Mouse (Mus musculus): ENCODE measurements at regions not wholly inside any gene's neighbourhood (a gene's known extent, or its start where the extent isn't known, plus 50 kb on each side); places are given as distances from the start of the nearest gene placed in this dataset.

GRCm38 (mm10) chr14:102491205-102491604 is 491.2 kb downstream of the Kctd12 start:
- Histone ChIP-seq H3K4me3 (ENCODE audit: extremely low read depth, insufficient read depth, insufficient read length) (no peak overlapping the region), H3K27ac (ENCODE audit: insufficient read depth, low read length) (no peak overlapping the region), H3K36me3 (ENCODE audit: control insufficient read depth, insufficient read depth, low read length) (no peaks in the 10 kb centered on the region), H3K27me3 (ENCODE audit: control insufficient read depth, insufficient read depth, low read length) (no peaks in the 10 kb centered on the region), H3K4me1 (ENCODE audit: control insufficient read depth, insufficient read depth, insufficient read length) (no peaks in the 10 kb centered on the region)
- no peak for DNase-seq (ENCODE audit: low read depth in 1 of 2, low spot score in 2 of 2)
- 36% methylated on average over 1 of the region's 1 CpGs for whole genome bisulfite sequencing
- TF ChIP-seq CTCF (IDR thresholded peaks at IDR 0.05; ENCODE audit: extremely low read depth, insufficient read depth, insufficient read length, insufficient replicate concordance) (no peak), POLR2A (IDR thresholded peaks at IDR 0.05; ENCODE audit: low read depth, low read length) (no peak)

- Histone ChIP-seq H3K36me3 (ENCODE audit: control insufficient read depth, insufficient read depth, low read length) (no peaks in the 10 kb centered on the region), H3K27ac (ENCODE audit: insufficient read depth, low read length) (no peak overlapping the region), H3K4me1 (ENCODE audit: control insufficient read depth, insufficient read depth, insufficient read length) (no peaks in the 10 kb centered on the region), H3K4me3 (ENCODE audit: extremely low read depth, insufficient read depth, insufficient read length) (no peak overlapping the region), H3K27me3 (ENCODE audit: control insufficient read depth, insufficient read depth, low read length) (no peaks in the 10 kb centered on the region)
- DNase-seq (ENCODE audit: low read depth in 1 of 2, low spot score in 2 of 2), result no peak
- no peak for TF ChIP-seq POLR2A (IDR thresholded peaks at IDR 0.05; ENCODE audit: low read depth, low read length)
- TF ChIP-seq CTCF (IDR thresholded peaks at IDR 0.05; ENCODE audit: extremely low read depth, insufficient read depth, insufficient read length, insufficient replicate concordance), result no peak
- WGBS, result 15% methylated on average over 2 of the region's 2 CpGs
Measured at GRCm38 (mm10) chr14:102477162-102477561, 505.3 kb downstream of the Kctd12 start.

GRCm38 (mm10) chr14:102469326-102469725 is 513.1 kb downstream of the Kctd12 start:
- TF ChIP-seq CTCF (IDR thresholded peaks at IDR 0.05; ENCODE audit: extremely low read depth, insufficient read depth, insufficient read length, insufficient replicate concordance) (no peak), POLR2A (IDR thresholded peaks at IDR 0.05; ENCODE audit: low read depth, low read length) (no peak)
- H3K27ac ChIP-seq (ENCODE audit: insufficient read depth, low read length), result no peak overlapping the region
- no peak overlapping the region for H3K4me3 ChIP-seq (ENCODE audit: extremely low read depth, insufficient read depth, insufficient read length)
- H3K4me1 ChIP-seq (ENCODE audit: control insufficient read depth, insufficient read depth, insufficient read length), result no peaks in the 10 kb centered on the region
- no peak for DNase-seq (ENCODE audit: low read depth in 1 of 2, low spot score in 2 of 2)
- 88% methylated on average over 4 of the region's 4 CpGs for WGBS
- H3K36me3 ChIP-seq (ENCODE audit: control insufficient read depth, insufficient read depth, low read length), result no peaks in the 10 kb centered on the region
- no peaks in the 10 kb centered on the region for H3K27me3 ChIP-seq (ENCODE audit: control insufficient read depth, insufficient read depth, low read length)

- Histone ChIP-seq H3K27me3 (ENCODE audit: control insufficient read depth, insufficient read depth, low read length) (no peaks in the 10 kb centered on the region), H3K4me3 (ENCODE audit: extremely low read depth, insufficient read depth, insufficient read length) (no peak overlapping the region), H3K4me1 (ENCODE audit: control insufficient read depth, insufficient read depth, insufficient read length) (no peaks in the 10 kb centered on the region), H3K36me3 (ENCODE audit: control insufficient read depth, insufficient read depth, low read length) (no peaks in the 10 kb centered on the region), H3K27ac (ENCODE audit: insufficient read depth, low read length) (no peak overlapping the region)
- DNase-seq (ENCODE audit: low read depth in 1 of 2, low spot score in 2 of 2), result no peak
- WGBS, result 89% methylated on average over 1 of the region's 1 CpGs
- TF ChIP-seq POLR2A (IDR thresholded peaks at IDR 0.05; ENCODE audit: low read depth, low read length), result no peak
- TF ChIP-seq CTCF (IDR thresholded peaks at IDR 0.05; ENCODE audit: extremely low read depth, insufficient read depth, insufficient read length, insufficient replicate concordance), result no peak
Measured at GRCm38 (mm10) chr14:102461001-102461400, 521.4 kb downstream of the Kctd12 start.

GRCm38 (mm10) chr14:102439738-102440137 is 542.7 kb downstream of the Kctd12 start:
- DNase-seq (ENCODE audit: low read depth in 1 of 2, low spot score in 2 of 2), result no peak
- no peaks in the 10 kb centered on the region for H3K4me1 ChIP-seq (ENCODE audit: control insufficient read depth, insufficient read depth, insufficient read length)
- 88% methylated on average over 2 of the region's 2 CpGs for WGBS
- no peaks in the 10 kb centered on the region for H3K36me3 ChIP-seq (ENCODE audit: control insufficient read depth, insufficient read depth, low read length)
- no peaks in the 10 kb centered on the region for H3K27me3 ChIP-seq (ENCODE audit: control insufficient read depth, insufficient read depth, low read length)
- no peak overlapping the region for H3K4me3 ChIP-seq (ENCODE audit: extremely low read depth, insufficient read depth, insufficient read length)
- H3K27ac ChIP-seq (ENCODE audit: insufficient read depth, low read length), result no peak overlapping the region
- TF ChIP-seq POLR2A (IDR thresholded peaks at IDR 0.05; ENCODE audit: low read depth, low read length), result no peak
- TF ChIP-seq CTCF (IDR thresholded peaks at IDR 0.05; ENCODE audit: extremely low read depth, insufficient read depth, insufficient read length, insufficient replicate concordance), result no peak

- H3K36me3 ChIP-seq (ENCODE audit: control insufficient read depth, insufficient read depth, low read length), result no peaks in the 10 kb centered on the region
- H3K4me1 ChIP-seq (ENCODE audit: control insufficient read depth, insufficient read depth, insufficient read length), result no peaks in the 10 kb centered on the region
- WGBS, result 35% methylated on average over 4 of the region's 4 CpGs
- H3K27ac ChIP-seq (ENCODE audit: insufficient read depth, low read length), result no peak overlapping the region
- no peaks in the 10 kb centered on the region for H3K27me3 ChIP-seq (ENCODE audit: control insufficient read depth, insufficient read depth, low read length)
- TF ChIP-seq CTCF (IDR thresholded peaks at IDR 0.05; ENCODE audit: extremely low read depth, insufficient read depth, insufficient read length, insufficient replicate concordance) (no peak), POLR2A (IDR thresholded peaks at IDR 0.05; ENCODE audit: low read depth, low read length) (no peak)
- no peak overlapping the region for H3K4me3 ChIP-seq (ENCODE audit: extremely low read depth, insufficient read depth, insufficient read length)
- DNase-seq (ENCODE audit: low read depth in 1 of 2, low spot score in 2 of 2), result no peak
Measured at GRCm38 (mm10) chr14:102403397-102404115, 578.9 kb downstream of the Kctd12 start.

- DNase-seq (ENCODE audit: low read depth in 1 of 2, low spot score in 2 of 2), result no peak
- Histone ChIP-seq H3K27me3 (ENCODE audit: control insufficient read depth, insufficient read depth, low read length) (no peaks in the 10 kb centered on the region), H3K4me3 (ENCODE audit: extremely low read depth, insufficient read depth, insufficient read length) (no peak overlapping the region), H3K36me3 (ENCODE audit: control insufficient read depth, insufficient read depth, low read length) (no peaks in the 10 kb centered on the region), H3K27ac (ENCODE audit: insufficient read depth, low read length) (no peak overlapping the region), H3K4me1 (ENCODE audit: control insufficient read depth, insufficient read depth, insufficient read length) (no peaks in the 10 kb centered on the region)
- TF ChIP-seq POLR2A (IDR thresholded peaks at IDR 0.05; ENCODE audit: low read depth, low read length) (no peak), CTCF (IDR thresholded peaks at IDR 0.05; ENCODE audit: extremely low read depth, insufficient read depth, insufficient read length, insufficient replicate concordance) (no peak)
- WGBS, result 81% methylated on average over 4 of the region's 4 CpGs
Measured at GRCm38 (mm10) chr14:102402061-102402689, 580.3 kb downstream of the Kctd12 start.
